Mouse (Mus musculus): ENCODE results near the gene Zxdb.
"Not testable (repeated sequence)": the region's sequence is repeated elsewhere in the genome, so short reads cannot be mapped to it uniquely, and the experiment has no call there.

- TF ChIP-seq CTCF (IDR thresholded peaks at IDR 0.05; ENCODE audit: borderline replicate concordance, extremely low read depth, insufficient read depth, insufficient read length); POLR2A (IDR thresholded peaks at IDR 0.05; ENCODE audit: borderline replicate concordance, extremely low read depth, insufficient read depth, insufficient read length, poor library complexity, severe bottlenecking): not testable (repeated sequence)
Observed at GRCm38 (mm10) chrX:94709752-94710151, 14.6 kb upstream of the Zxdb start.
